Mouse (Mus musculus) lung, postnatal 0 days (tissue): ENCODE results near the gene Osgin1.

ENCODE experiments used
- CTCF ChIP-seq: IDR thresholded peaks from 2 replicates; pipeline ENCODE4 v1.5.1; 2016; ENCODE audit warnings: antibody characterized with exemption, mild to moderate bottlenecking
- EP300 ChIP-seq: IDR thresholded peaks from 2 replicates; pipeline ENCODE4 v1.6.1; 2016; ENCODE audit warnings: antibody characterized with exemption, mild to moderate bottlenecking, control low read depth

- no peak for TF ChIP-seq EP300
- TF ChIP-seq CTCF = no peak
Observed at GRCm38 (mm10) chr8:119463709-119464108, 29.8 kb downstream of the Osgin1 start.
